Mouse (Mus musculus): ENCODE measurements around the gene Cd160.

Gene Cd160

GRCm38 (mm10) chr3:96828984-96829383, at the start of gene Cd160, which contains the start of gene Pdzk1:
Gene Cd160, minus strand, starts transcription at chr3:96829351.
Gene Pdzk1, plus strand, starts transcription at chr3:96829284.
- DNase-seq, result no peak

GRCm38 (mm10) chr3:96874808-96875571, 45.8 kb upstream of the Cd160 start:
- DNase-seq, result no peak

GRCm38 (mm10) chr3:96872501-96872900, 43.4 kb upstream of the Cd160 start:
- no peak for DNase-seq

- no peak for DNase-seq
These were observed 41.9 kb upstream of the Cd160 start for GRCm38 (mm10) chr3:96871070-96871469.

- DNase-seq, result no peak
These were observed 41.1 kb upstream of the Cd160 start for GRCm38 (mm10) chr3:96870270-96870669.

GRCm38 (mm10) chr3:96869091-96869490, 39.9 kb upstream of the Cd160 start:
- DNase-seq, result no peak

- DNase-seq, result no peak
These were observed 39.4 kb upstream of the Cd160 start for GRCm38 (mm10) chr3:96868566-96868965.

GRCm38 (mm10) chr3:96867863-96868262, 38.7 kb upstream of the Cd160 start:
- no peak for DNase-seq

GRCm38 (mm10) chr3:96860498-96860897, 31.3 kb upstream of the Cd160 start:
- no peak for DNase-seq

- DNase-seq, result no peak
These were observed 26.7 kb upstream of the Cd160 start for GRCm38 (mm10) chr3:96855833-96856232.

- DNase-seq, result no peak
These were observed 25.2 kb upstream of the Cd160 start for GRCm38 (mm10) chr3:96854376-96854775.

- DNase-seq, result no peak
These were observed 23.4 kb upstream of the Cd160 start for GRCm38 (mm10) chr3:96852561-96852960.

- DNase-seq, result no peak
These were observed 20.1 kb upstream of the Cd160 start for GRCm38 (mm10) chr3:96849168-96849727.

- no peak for DNase-seq
These were observed 19.3 kb upstream of the Cd160 start for GRCm38 (mm10) chr3:96848470-96848869.

- DNase-seq, result no peak
These were observed 18.5 kb upstream of the Cd160 start for GRCm38 (mm10) chr3:96847661-96848060.

- no peak for DNase-seq
These were observed 17.8 kb upstream of the Cd160 start for GRCm38 (mm10) chr3:96846985-96847384.

- DNase-seq, result no peak
These were observed 16.7 kb upstream of the Cd160 start for GRCm38 (mm10) chr3:96845806-96846205.

GRCm38 (mm10) chr3:96845191-96845590, 16.0 kb upstream of the Cd160 start:
- DNase-seq, result no peak

GRCm38 (mm10) chr3:96838996-96839645, 10.0 kb upstream of the Cd160 start:
- no peak for DNase-seq

GRCm38 (mm10) chr3:96836414-96836813, 7.3 kb upstream of the Cd160 start:
- DNase-seq, result no peak

GRCm38 (mm10) chr3:96834587-96835348, 5.6 kb upstream of the Cd160 start:
- no peak for DNase-seq

- DNase-seq, result no peak
These were observed 3.8 kb upstream of the Cd160 start for GRCm38 (mm10) chr3:96832930-96833329.

- no peak for DNase-seq
These were observed 705 bp upstream of the Cd160 start for GRCm38 (mm10) chr3:96829856-96830255.
